Mouse (Mus musculus) T-cell, adult 66 days (primary cell): ENCODE results near the gene Clspn. TPM values are rescaled to one million over a fixed set of nuclear protein-coding genes. Genes with fewer than 3 reads are reported as not detected.

Source experiments
- total RNA-seq, 2 experiments: library from RNA; stranded (reverse); gene quantifications; 3 replicates in 1 of 2; 4 replicates in 1 of 2; pipeline ENCODE4 v1.2.4; 2023

The Clspn gene
- total RNA-seq, result 10 to 100 TPM in 1 of 2 experiments, 1 to 10 TPM in 1; 9.8 to 12.2 TPM

GRCm38 (mm10) chr4:126556809-126557711 lies at the start of gene Clspn:
TSS of gene Clspn (plus strand) at chr4:126556935.

GRCm38 (mm10) chr4:126532827-126533728 lies 23.7 kb upstream of the Clspn start, which contains the start of gene Ago4:
TSS of gene Ago4 (minus strand) at chr4:126533472.

GRCm38 (mm10) chr4:126609606-126610181 lies 53.0 kb downstream of the Clspn start, which contains the start of gene 5730409E04Rik:
TSS of gene 5730409E04Rik (plus strand) at chr4:126609818.

Other genes starting within 250 kb of the Clspn start
- 10 to 100 TPM; 40.9 to 41.6 TPM for gene Adprhl2, start 235.2 kb upstream of the Clspn start, total RNA-seq
- under 1 TPM in 1 of 2 experiments, not detected in 1; 0.64 TPM for gene Tekt2, start 231.2 kb upstream of the Clspn start, total RNA-seq
- gene Ago3, start 127.4 kb upstream of the Clspn start, total RNA-seq, result 10 to 100 TPM; 35.8 to 41.6 TPM
- gene Ago1, start 88.4 kb upstream of the Clspn start, total RNA-seq, result 10 to 100 TPM; 47.6 to 49.3 TPM
- under 1 TPM; 0.15 to 0.29 TPM for gene Ago4, start 23.5 kb upstream of the Clspn start, total RNA-seq
- gene 5730409E04Rik, start 52.9 kb downstream of the Clspn start, total RNA-seq, result under 1 TPM; 0.39 to 0.67 TPM
- 10 to 100 TPM; 79.0 to 86.3 TPM for gene Psmb2, start 120.7 kb downstream of the Clspn start, total RNA-seq
- gene Tfap2e, start 179.3 kb downstream of the Clspn start, total RNA-seq, result not detected
- gene Ncdn, start 196.5 kb downstream of the Clspn start, total RNA-seq, result 10 to 100 TPM; 37.7 to 40.0 TPM
- gene AU040320, start 196.6 kb downstream of the Clspn start, total RNA-seq, result 10 to 100 TPM; 53.4 to 60.0 TPM